Mouse (Mus musculus) gastrocnemius, postnatal 14 days (tissue): ENCODE measurements around the gene Nasp. TPM values are rescaled to one million over a fixed set of nuclear protein-coding genes. Genes with fewer than 3 reads are reported as not detected.

Source experiments
- total RNA-seq, 2 experiments: library from RNA; stranded (reverse); gene quantifications; 2 replicates each; pipeline ENCODE4 v1.2.3; 2021

The Nasp gene
- total RNA-seq, 2 experiments from 2014 or later, result 16.2 to 17.4 TPM

Other genes with a start within 250 kb of the Nasp start
- 10 to 100 TPM; 52.1 to 70.5 TPM for gene Mast2, start 163.8 kb downstream of the Nasp start, total RNA-seq
- 10 to 100 TPM; 12.0 to 14.1 TPM for gene Ipp, start 120.4 kb downstream of the Nasp start, total RNA-seq
- gene Tmem69, start 72.0 kb downstream of the Nasp start, total RNA-seq, result 10 to 100 TPM; 16.7 to 17.5 TPM
- 10 to 100 TPM; 26.3 to 30.8 TPM for gene Gpbp1l1, start 70.3 kb downstream of the Nasp start, total RNA-seq
- 1 to 10 TPM; 1.5 to 1.8 TPM for gene Ccdc17, start 31.3 kb downstream of the Nasp start, total RNA-seq
- gene Akr1a1, start 23.7 kb upstream of the Nasp start, total RNA-seq, result 100 to 1,000 TPM; 226 to 247 TPM
- gene Prdx1, start 57.6 kb upstream of the Nasp start, total RNA-seq, result 100 to 1,000 TPM; 211 to 229 TPM
- gene Mmachc, start 80.5 kb upstream of the Nasp start, total RNA-seq, result 10 to 100 TPM; 25.5 to 28.9 TPM
- 1 to 10 TPM; 3.9 to 4.0 TPM for gene Ccdc163, start 80.6 kb upstream of the Nasp start, total RNA-seq
- 1 to 10 TPM; 1.8 to 2.5 TPM for gene Tesk2, start 93.0 kb upstream of the Nasp start, total RNA-seq
- 1 to 10 TPM; 5.6 to 5.7 TPM for gene Toe1, start 179.7 kb upstream of the Nasp start, total RNA-seq
- 1 to 10 TPM in 1 of 2 experiments, under 1 TPM in 1; 1.00 to 1.6 TPM for gene Mutyh, start 179.8 kb upstream of the Nasp start, total RNA-seq
- 1 to 10 TPM; 2.7 to 2.9 TPM for gene Hpdl, start 193.8 kb upstream of the Nasp start, total RNA-seq
- gene Zswim5, start 249.4 kb upstream of the Nasp start, total RNA-seq, result under 1 TPM; 0.11 to 0.23 TPM